Mouse (Mus musculus) liver, embryonic 12.5 days (tissue): ENCODE data around the gene Nup93. TPM values are rescaled to one million over a fixed set of nuclear protein-coding genes. Genes with fewer than 3 reads are reported as not detected.

Source experiments
- ATAC-seq: fragments of 200-750 bp; cut with Nextera tagmentation; 2 replicates; pipeline ENCODE4 v1.8.0; 2017; ENCODE audit warnings: moderate number of reproducible peaks, mild to moderate bottlenecking, moderate library complexity
- H3K27ac ChIP-seq: fragments of 300-500 bp; sonication (generic); 2 replicates; pipeline ENCODE4 v1.5.1; 2016; ENCODE audit warnings: mild to moderate bottlenecking
- H3K27me3 ChIP-seq: fragments of 300-500 bp; sonication (generic); replicated peaks from 2 replicates; pipeline ENCODE4 v1.6.1; 2016; ENCODE audit warnings: mild to moderate bottlenecking, moderate library complexity
- H3K36me3 ChIP-seq: fragments of 300-500 bp; sonication (generic); 2 replicates; pipeline ENCODE4 v1.6.1; 2016; ENCODE audit warnings: mild to moderate bottlenecking, moderate library complexity
- H3K4me1 ChIP-seq: fragments of 300-500 bp; sonication (generic); 2 replicates; pipeline ENCODE4 v1.6.1; 2016
- H3K4me2 ChIP-seq: fragments of 300-500 bp; sonication (generic); 2 replicates; pipeline ENCODE4 v1.6.1; 2016; ENCODE audit warnings: mild to moderate bottlenecking, moderate library complexity
- H3K4me3 ChIP-seq: fragments of 300-500 bp; sonication (generic); 2 replicates; pipeline ENCODE4 v1.5.1; 2016; ENCODE audit warnings: mild to moderate bottlenecking, moderate library complexity
- H3K9ac ChIP-seq: fragments of 300-500 bp; sonication (generic); 2 replicates; pipeline ENCODE4 v1.6.1; 2016; ENCODE audit warnings: mild to moderate bottlenecking, moderate library complexity
- H3K9me3 ChIP-seq: fragments of 300-500 bp; sonication (generic); replicated peaks from 2 replicates; pipeline ENCODE4 v1.6.1; 2016; ENCODE audit warnings: mild to moderate bottlenecking, moderate library complexity
- WGBS: fragments of 180-500 bp; shearing (Covaris S2); methylation state at CpG from one replicate; pipeline ENCODE4 v1.1.7; 2016; ENCODE audit not compliant: insufficient replicate concordance; 5-methylcytosine and 5-hydroxymethylcytosine counted together
- microRNA counts: library from miRNA; unstranded; fragments of <30 nt; microRNA quantifications from one replicate; lab custom pipeline; 2017
- microRNA-seq: library from miRNA; unstranded; fragments of <30 nt; microRNA quantifications from one replicate; pipeline ENCODE4, GENCODE M21; 2017
- polyA plus RNA-seq: library from polyadenylated mRNA; unstranded; fragments of >200 nt; fragmentation: Nextera tagmentation; extraction: Ambion mirVana; gene quantifications from 2 replicates; pipeline ENCODE4 v1.2.1, GENCODE M21; 2016

The Nup93 gene
- polyA plus RNA-seq, 1 experiment from 2014 or later: 77.0 TPM

- Histone ChIP-seq H3K9ac (no peak overlapping the region), H3K27ac (no peak overlapping the region), H3K4me1 (peaks cover 10% of the 10 kb centered on the region), H3K27me3 (no peaks in the 10 kb centered on the region), H3K4me3 (no peak overlapping the region), H3K36me3 (no peaks in the 10 kb centered on the region), H3K9me3 (no peaks in the 10 kb centered on the region), H3K4me2 (no peak overlapping the region)
- 56% methylated on average over 5 of the region's 5 CpGs for WGBS
- no peak for ATAC-seq
Measured at GRCm38 (mm10) chr8:94358541-94358940, 144.2 kb downstream of the Nup93 start.

DNA sequence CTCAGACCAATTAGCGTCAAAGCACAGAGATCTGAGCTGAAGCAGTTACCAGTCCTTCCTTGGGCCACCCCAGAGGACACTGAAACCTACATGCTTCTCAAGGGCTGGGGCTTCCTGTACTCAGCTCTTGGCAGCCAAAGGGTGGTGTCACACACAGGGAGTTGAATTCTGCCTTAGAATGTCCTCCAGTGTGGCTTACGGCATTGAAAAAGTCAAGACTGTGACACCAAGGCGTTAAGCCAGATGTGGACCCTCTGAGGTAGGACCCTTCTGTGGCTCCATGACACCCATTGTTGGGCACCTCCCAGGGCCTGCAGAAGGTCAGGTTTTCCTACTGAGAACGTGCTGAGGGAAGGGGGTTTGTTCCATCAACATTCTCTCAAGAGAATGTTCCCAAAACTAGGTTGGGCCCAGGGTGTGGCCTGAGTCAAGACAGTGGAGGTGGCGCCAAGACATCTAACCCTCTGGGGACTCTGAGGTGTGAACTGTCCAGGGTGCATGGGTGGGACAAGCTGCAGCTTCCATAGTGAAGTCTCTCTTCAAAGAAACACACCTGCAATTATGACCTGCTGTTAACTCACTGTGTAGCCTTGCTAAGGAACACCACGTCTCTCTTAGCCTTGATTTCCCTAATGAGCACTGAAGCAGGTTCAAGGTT, 147.5 kb downstream of the Nup93 start:
- H3K9ac ChIP-seq: no peak overlapping the region
- peaks cover 34% of the 10 kb centered on the region for H3K4me1 ChIP-seq
- no peaks in the 10 kb centered on the region for H3K36me3 ChIP-seq
- no peaks in the 10 kb centered on the region for H3K9me3 ChIP-seq
- ATAC-seq: no peak
- no peak overlapping the region for H3K4me3 ChIP-seq
- no peaks in the 10 kb centered on the region for H3K27me3 ChIP-seq
- no peak overlapping the region for H3K27ac ChIP-seq
- WGBS: 75% methylated on average over 6 of the region's 6 CpGs
- no peak overlapping the region for H3K4me2 ChIP-seq

DNA sequence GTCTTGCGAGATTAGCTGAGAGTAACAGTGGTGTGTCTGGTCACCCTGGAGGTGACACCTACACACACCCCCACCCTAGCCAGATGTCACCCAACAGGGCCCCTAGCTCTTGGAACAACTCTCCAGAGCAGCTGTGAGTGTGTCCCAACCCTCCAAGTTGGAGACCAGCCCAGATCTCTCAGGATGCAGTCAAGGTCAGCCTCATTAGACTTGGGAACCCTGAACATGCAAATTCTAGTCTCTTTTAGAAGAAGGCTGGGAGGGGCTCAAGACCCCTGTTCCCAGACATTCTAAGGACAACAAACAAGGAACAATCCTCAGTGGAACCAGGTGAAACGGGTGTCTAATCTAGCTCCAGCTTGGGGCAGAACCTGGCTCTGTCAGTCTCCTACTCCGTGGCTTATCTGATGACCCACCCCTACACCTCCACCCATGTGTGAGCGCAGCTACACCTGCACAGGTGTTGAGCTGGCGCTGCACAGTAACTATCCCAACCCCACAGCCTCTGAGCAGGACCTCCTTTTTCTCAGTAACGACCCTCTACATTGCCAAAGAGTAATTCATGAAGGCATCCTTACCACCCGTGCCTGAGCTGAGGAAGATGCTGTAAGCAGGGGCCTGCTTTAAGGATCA, 148.4 kb downstream of the Nup93 start:
- H3K27me3 ChIP-seq: no peaks in the 10 kb centered on the region
- no peak overlapping the region for H3K9ac ChIP-seq
- H3K4me3 ChIP-seq: no peak overlapping the region
- H3K36me3 ChIP-seq: no peaks in the 10 kb centered on the region
- no peak overlapping the region for H3K4me2 ChIP-seq
- 62% methylated on average over 7 of the region's 7 CpGs for WGBS
- ATAC-seq: no peak
- H3K9me3 ChIP-seq: no peaks in the 10 kb centered on the region
- H3K4me1 ChIP-seq: peaks cover 34% of the 10 kb centered on the region
- no peak overlapping the region for H3K27ac ChIP-seq

DNA sequence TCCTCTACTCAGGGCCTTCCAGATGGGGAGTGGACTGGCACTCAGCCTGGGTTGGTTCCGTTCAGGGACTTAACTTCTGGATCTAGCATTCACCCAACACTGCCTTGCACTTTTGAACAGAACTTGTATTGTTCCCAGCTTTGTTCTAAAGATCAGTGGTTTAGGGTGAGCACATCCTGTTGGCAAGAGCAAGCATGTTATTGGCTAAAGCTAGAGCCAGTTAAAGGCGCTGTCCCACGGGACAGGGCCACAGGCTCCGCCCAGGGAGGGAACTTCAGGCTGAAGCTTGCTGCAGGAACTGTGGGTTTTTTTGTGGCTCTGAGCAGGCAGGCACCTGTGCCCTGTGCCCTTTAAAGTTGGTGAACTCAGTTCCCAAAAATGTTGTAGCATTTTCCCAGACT, 148.9 kb downstream of the Nup93 start:
- Histone ChIP-seq H3K36me3 (no peaks in the 10 kb centered on the region), H3K4me2 (no peak overlapping the region), H3K4me3 (no peak overlapping the region), H3K9ac (no peak overlapping the region), H3K27me3 (no peaks in the 10 kb centered on the region), H3K9me3 (no peaks in the 10 kb centered on the region), H3K4me1 (peaks cover 34% of the 10 kb centered on the region), H3K27ac (no peak overlapping the region)
- 0 out of 2 replicates have a peak, but pooled peaks have one; percentile 26 for ATAC-seq
- 33% methylated on average over 4 of the region's 4 CpGs for WGBS

DNA sequence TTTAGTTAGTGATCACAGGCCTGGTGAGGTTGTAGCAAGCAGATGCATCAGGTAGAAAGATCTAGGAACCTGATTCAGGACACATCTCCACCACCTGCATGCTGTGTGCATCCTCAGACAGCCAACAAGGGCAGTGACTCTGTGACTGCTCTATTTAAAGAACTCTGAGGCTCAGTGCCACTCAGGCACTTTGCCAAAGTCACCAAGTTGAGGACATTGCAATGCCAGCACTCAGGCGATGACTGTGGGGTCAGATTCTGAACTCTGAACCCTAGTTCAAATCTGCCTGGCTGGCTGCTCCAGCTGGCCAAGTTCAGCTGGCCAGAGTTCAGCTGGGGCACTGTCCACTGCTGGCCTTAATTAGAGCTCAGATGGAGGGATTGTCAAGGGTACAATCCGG, 149.5 kb downstream of the Nup93 start:
- no peak for ATAC-seq
- H3K4me1 ChIP-seq: peaks cover 34% of the 10 kb centered on the region
- no peaks in the 10 kb centered on the region for H3K27me3 ChIP-seq
- H3K9ac ChIP-seq: no peak overlapping the region
- no peak overlapping the region for H3K4me2 ChIP-seq
- no peak overlapping the region for H3K4me3 ChIP-seq
- H3K27ac ChIP-seq: no peak overlapping the region
- no peaks in the 10 kb centered on the region for H3K9me3 ChIP-seq
- no peaks in the 10 kb centered on the region for H3K36me3 ChIP-seq
- 68% methylated on average over 2 of the region's 2 CpGs for WGBS

GRCm38 (mm10) chr8:94364686-94365312, 150.4 kb downstream of the Nup93 start:
- Histone ChIP-seq H3K27ac (no peak overlapping the region), H3K36me3 (no peaks in the 10 kb centered on the region), H3K4me3 (no peak overlapping the region), H3K27me3 (no peaks in the 10 kb centered on the region), H3K9me3 (no peaks in the 10 kb centered on the region), H3K4me1 (peaks cover 34% of the 10 kb centered on the region), H3K4me2 (no peak overlapping the region), H3K9ac (no peak overlapping the region)
- ATAC-seq: no peak
- 69% methylated on average over 6 of the region's 6 CpGs for WGBS

DNA sequence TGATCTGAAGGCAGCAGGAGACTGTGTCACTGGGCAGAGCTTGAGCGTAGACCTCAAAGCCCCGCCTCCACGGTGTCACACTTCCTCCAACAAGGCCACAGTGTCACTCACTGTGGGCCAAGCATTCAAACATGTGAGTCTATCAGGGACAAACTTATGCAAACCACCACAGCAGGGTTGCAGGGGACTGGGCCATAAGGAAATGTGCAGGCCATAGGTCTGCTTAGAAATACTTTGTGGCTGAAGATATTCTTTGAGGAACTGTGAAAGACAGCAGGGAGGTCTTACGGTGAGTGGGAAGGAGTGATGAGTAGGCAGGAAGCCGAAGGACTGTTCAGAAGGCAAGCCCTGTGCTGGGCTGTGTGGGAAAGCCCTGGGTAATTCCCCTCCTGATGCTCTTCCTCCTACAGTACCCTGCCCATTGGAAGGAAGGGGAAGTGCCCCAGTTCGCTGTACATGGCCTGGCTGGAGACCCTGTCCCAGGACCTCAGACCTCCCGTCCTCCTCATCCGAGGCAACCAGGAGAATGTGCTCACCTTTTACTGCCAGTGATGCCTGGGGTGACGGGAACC, 151.1 kb downstream of the Nup93 start:
- H3K27ac ChIP-seq: peak overlapping the region; percentile 56; the same call in 1 of the 2 replicates
- WGBS: 34% methylated on average over 9 of the region's 9 CpGs

More for the DNA sequence above, 151.1 kb downstream of the Nup93 start:
- Histone ChIP-seq H3K27me3 (no peaks in the 10 kb centered on the region), H3K4me1 (peaks cover 34% of the 10 kb centered on the region), H3K4me2 (no peak overlapping the region), H3K4me3 (no peak overlapping the region), H3K9me3 (no peaks in the 10 kb centered on the region), H3K9ac (no peak overlapping the region), H3K36me3 (no peaks in the 10 kb centered on the region)
- peak; percentile 73 for ATAC-seq

MicroRNAs within 50 kb of the gene (microRNA counts, 519-probe panel; counts per million panel counts)
- 3,165 counts per million, percentile 74 among the panel's probes with 10 or more counts for microRNA mmu-miR-138 (lab: Ali Mortazavi, UCI)

Small RNA genes lying within 50 kb of the gene (microRNA-seq; reads per million reads assigned to microRNA genes)
- 64.3 reads per million, percentile 44 among the genes with 10 or more reads in this experiment for gene Mir138-2

Other genes starting within 250 kb of the Nup93 start
- gene Amfr, start 201.7 kb upstream of the Nup93 start, polyA plus RNA-seq: 78.1 and 79.9 TPM in 2 replicates
- gene Nudt21, start 177.5 kb upstream of the Nup93 start, polyA plus RNA-seq: 100 and 102 TPM in 2 replicates
- gene Ogfod1, start 177.4 kb upstream of the Nup93 start, polyA plus RNA-seq: 7.2 and 8.2 TPM in 2 replicates
- 5.5 and 6.3 TPM in 2 replicates for gene Bbs2, start 115.6 kb upstream of the Nup93 start, polyA plus RNA-seq
- not detected in 2 replicates for gene Mt4, start 77.4 kb upstream of the Nup93 start, polyA plus RNA-seq
- gene Mt3, start 62.0 kb upstream of the Nup93 start, polyA plus RNA-seq: 0.42 and 0.45 TPM in 2 replicates
- 1,025 and 1,037 TPM in 2 replicates for gene Mt2, start 41.9 kb upstream of the Nup93 start, polyA plus RNA-seq
- gene Mt1, start 35.5 kb upstream of the Nup93 start, polyA plus RNA-seq: 3,299 and 3,537 TPM in 2 replicates
- not detected in 2 replicates for gene Slc12a3, start 114.6 kb downstream of the Nup93 start, polyA plus RNA-seq
- gene Herpud1, start 171.9 kb downstream of the Nup93 start, polyA plus RNA-seq: 76.5 and 84.4 TPM in 2 replicates
- 0.08 and 0.12 TPM in 2 replicates for gene Nlrc5, start 219.8 kb downstream of the Nup93 start, polyA plus RNA-seq